Mouse (Mus musculus) CD4-positive, CD25-positive, alpha-beta regulatory T cell, adult 4 months (primary cell): Measurements from ENCODE around the gene Pola1. TPM values are rescaled to one million over a fixed set of nuclear protein-coding genes. Genes with fewer than 3 reads are reported as not detected.

Source experiments
- ATAC-seq: one replicate; pipeline ENCODE4 v1.8.0; 2017
- polyA plus RNA-seq, 2 experiments: library from polyadenylated mRNA; unstranded; fragments of 100-300 nt; shearing (Covaris generic); gene quantifications; one replicate each; pipeline ENCODE4 v1.2.1; 2017

The Pola1 gene
- polyA plus RNA-seq, 2 experiments from 2014 or later = 8.1 to 8.6 TPM

DNA sequence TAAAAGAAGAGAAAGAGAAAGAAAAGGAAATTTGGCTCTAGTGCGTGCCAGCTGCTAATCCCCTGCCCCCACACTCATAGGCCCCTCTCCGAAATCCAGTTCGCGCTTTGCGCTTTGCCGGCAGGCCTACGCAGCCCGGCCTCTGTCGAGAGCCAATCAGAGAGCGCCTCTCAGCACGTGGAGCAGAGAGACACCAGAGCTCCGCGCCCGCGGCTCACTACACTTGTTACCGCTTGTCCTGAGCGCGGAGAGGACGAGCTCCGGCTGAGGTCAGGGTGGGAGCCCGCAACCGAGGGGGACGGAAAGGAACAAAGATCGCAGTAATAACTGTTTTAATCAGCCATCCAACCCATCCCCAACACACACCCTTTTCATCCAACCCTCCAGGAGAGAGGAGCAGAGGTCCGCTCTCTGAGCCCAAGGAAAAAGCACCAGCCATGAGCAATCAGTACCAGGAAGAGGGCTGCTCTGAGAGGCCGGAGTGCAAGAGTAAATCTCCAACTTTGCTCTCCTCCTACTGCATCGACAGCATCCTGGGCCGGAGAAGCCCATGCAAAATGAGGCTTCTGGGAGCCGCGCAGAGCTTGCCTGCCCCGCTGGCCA is 345.6 kb downstream of the Pola1 start, which contains the start of gene Arx:
Gene Arx (plus strand): TSS at position 155 of the 603 bp plus-strand sequence.
- ATAC-seq = peak; percentile 84

DNA sequence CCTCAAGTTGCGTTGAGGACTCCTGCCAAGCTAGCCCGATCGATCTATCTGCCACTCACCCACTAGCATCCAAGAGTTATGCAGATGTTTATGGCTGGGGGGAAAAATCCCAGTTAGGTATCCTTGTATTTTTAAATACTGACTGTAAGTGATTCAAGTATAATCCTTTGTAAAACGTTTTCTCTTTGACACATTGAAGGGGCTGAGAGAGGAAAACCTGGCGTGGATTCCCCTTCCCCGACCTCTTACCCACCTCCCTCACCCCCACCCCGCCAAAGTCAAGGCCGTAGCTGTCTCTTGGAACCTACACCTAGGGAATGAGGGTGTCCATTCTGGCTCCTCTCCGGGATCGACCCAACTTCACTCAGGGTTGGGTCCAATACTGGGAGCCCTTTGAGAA is 346.9 kb downstream of the Pola1 start:
- no peak for ATAC-seq

- ATAC-seq = no peak
Observed at GRCm38 (mm10) chrX:93281756-93282155, 350.2 kb downstream of the Pola1 start.

- ATAC-seq = peak; percentile 46
Observed at GRCm38 (mm10) chrX:93281028-93281723, 350.8 kb downstream of the Pola1 start.

DNA sequence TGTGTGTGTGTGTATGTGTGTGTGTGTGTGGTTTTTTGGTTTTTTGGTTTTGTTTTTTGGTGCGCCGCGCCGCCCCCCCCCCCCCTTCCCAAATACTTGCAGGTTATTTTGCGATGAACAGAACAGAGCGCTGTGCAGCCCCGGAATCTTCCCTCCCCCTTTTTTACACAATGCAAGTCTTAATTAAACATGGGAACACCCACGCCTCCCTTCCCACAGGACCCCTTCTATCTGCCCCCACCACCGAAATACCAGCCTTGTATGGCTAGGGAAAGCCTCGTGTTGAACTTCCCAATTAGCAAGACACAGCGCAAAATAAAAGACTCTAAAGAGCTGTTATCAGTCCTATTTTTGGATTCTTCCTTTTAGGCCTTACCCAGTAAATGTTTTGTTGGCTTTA is 352.0 kb downstream of the Pola1 start:
- no peak for ATAC-seq

GRCm38 (mm10) chrX:93275689-93276088 is 356.3 kb downstream of the Pola1 start:
- ATAC-seq = no peak

Other genes starting within 250 kb of the Pola1 start
- gene Pcyt1b, start 22.7 kb upstream of the Pola1 start, polyA plus RNA-seq = 1 to 10 TPM; 1.7 to 2.2 TPM
- 10 to 100 TPM; 15.6 to 18.3 TPM for gene Pdk3, start 200.0 kb upstream of the Pola1 start, polyA plus RNA-seq